Mouse (Mus musculus) liver, adult 2 months (tissue): ENCODE data around the gene Fam50a. TPM values are rescaled to one million over a fixed set of nuclear protein-coding genes. Genes with fewer than 3 reads are reported as not detected.
A peak's percentile ranks its signal among the peaks of the same experiment; 100 is the strongest.

Experiments
- DNase-seq: peaks from one replicate; pipeline ENCODE4 v3.0.0-alpha.2; 2011; ENCODE audit warnings: low read depth, low spot score; ENCODE audit errors: extremely low read depth
- H3K27ac ChIP-seq: fragments of 200-500 bp; replicated peaks from 2 replicates; pipeline ENCODE4 v1.5.1; 2012; ENCODE audit warnings: low read depth, mild to moderate bottlenecking, control low read depth, inconsistent platforms, low read length; ENCODE audit not compliant: insufficient read depth
- H3K27me3 ChIP-seq: fragments of 200-500 bp; 2 replicates; pipeline ENCODE4 v1.6.1; 2012; ENCODE audit warnings: mild to moderate bottlenecking, moderate library complexity, low read length, inconsistent platforms; ENCODE audit not compliant: control insufficient read depth, insufficient read depth
- H3K36me3 ChIP-seq: fragments of 200-500 bp; 2 replicates; pipeline ENCODE4 v1.6.1; 2012; ENCODE audit warnings: low read length, inconsistent platforms; ENCODE audit not compliant: control insufficient read depth, insufficient read depth
- H3K4me1 ChIP-seq: fragments of 200-500 bp; 2 replicates; pipeline ENCODE4 v1.6.1; 2011; ENCODE audit warnings: low read length; ENCODE audit not compliant: control insufficient read depth, insufficient read depth
- H3K4me3 ChIP-seq: fragments of 200-500 bp; 2 replicates; pipeline ENCODE4 v1.5.1; 2011; ENCODE audit warnings: low read depth, mild to moderate bottlenecking, control low read depth, low read length, moderate library complexity; ENCODE audit not compliant: insufficient read depth
- H3K79me2 ChIP-seq: fragments of 200-500 bp; 2 replicates; pipeline ENCODE4 v1.6.1; 2012; ENCODE audit warnings: inconsistent platforms, mild to moderate bottlenecking, low read length, moderate library complexity; ENCODE audit not compliant: control insufficient read depth, insufficient read depth
- H3K9ac ChIP-seq: fragments of 200-500 bp; 2 replicates; pipeline ENCODE4 v1.6.1; 2012; ENCODE audit warnings: low read depth, mild to moderate bottlenecking, control low read depth, inconsistent platforms, low read length
- CTCF ChIP-seq: fragments of 200-500 bp; IDR thresholded peaks from 2 replicates; pipeline ENCODE4 v1.5.1; 2011; ENCODE audit warnings: low read depth, low read length, control low read depth
- POLR2A ChIP-seq: fragments of 200-500 bp; IDR thresholded peaks from 2 replicates; pipeline ENCODE4 v1.6.1; 2011; ENCODE audit warnings: low read length, control low read depth; ENCODE audit not compliant: insufficient read depth; ENCODE audit errors: extremely low read depth
- WGBS: fragments of 180-500 bp; shearing (Covaris S2); methylation state at CpG from one replicate; pipeline ENCODE4 v1.1.7; 2018; 5-methylcytosine and 5-hydroxymethylcytosine counted together
- polyA plus RNA-seq: library from polyadenylated mRNA; depleted of rRNA; stranded (reverse); fragments of >200 nt; gene quantifications from 2 replicates; pipeline ENCODE4 v1.2.3, GENCODE M21; 2012; rRNA removed
- total RNA-seq: library from RNA; depleted of rRNA; stranded (reverse); fragments of >200 nt; gene quantifications from 2 replicates; pipeline ENCODE4 v1.2.3, GENCODE M21; 2014; rRNA removed

Gene Fam50a
- total RNA-seq, result 8.1 and 10.3 TPM in 2 replicates
- 6.3 and 7.3 TPM in 2 replicates for polyA plus RNA-seq

GRCm38 (mm10) chrX:74312540-74313464, at the start of gene Fam50a:
Gene Fam50a (plus strand): TSS chrX:74313033.
- Histone ChIP-seq H3K4me3 (peak within 1 kb of the TSS; percentile 92), H3K27ac (peak within 1 kb of the TSS; percentile 80), H3K36me3 (peaks cover 23% of the 10 kb centered on the region), H3K79me2 (no peaks in the 10 kb centered on the region), H3K4me1 (no peaks in the 10 kb centered on the region), H3K27me3 (no peaks in the 10 kb centered on the region), H3K9ac (peak within 1 kb of the TSS; percentile 99)
- peak; percentile 77 for DNase-seq
- WGBS, result 1% methylated on average over 52 of the region's 59 CpGs
- TF ChIP-seq CTCF (no peak), POLR2A (0 out of 2 replicates have a peak, but pooled peaks have one; percentile 46)

GRCm38 (mm10) chrX:74269736-74270061, 43.1 kb upstream of the Fam50a start:
- Histone ChIP-seq H3K36me3 (peaks cover 14% of the 10 kb centered on the region), H3K79me2 (no peaks in the 10 kb centered on the region), H3K4me1 (peaks cover 3% of the 10 kb centered on the region; the same call in 1 of the 2 replicates), H3K4me3 (peak overlapping the region; percentile 70), H3K27me3 (no peaks in the 10 kb centered on the region), H3K27ac (peak overlapping the region; percentile 93), H3K9ac (peak overlapping the region; percentile 77)
- TF ChIP-seq POLR2A (no peak), CTCF (no peak)
- 24% methylated on average over 3 of the region's 3 CpGs for WGBS
- DNase-seq, result no peak

- H3K4me3 ChIP-seq, result peak within 1 kb of the TSS; percentile 98
- H3K9ac ChIP-seq, result peak within 1 kb of the TSS; percentile 92
- H3K36me3 ChIP-seq, result peaks cover 14% of the 10 kb centered on the region
- under 1% methylated on average over 42 of the region's 42 CpGs for WGBS
- peak within 1 kb of the TSS; percentile 99 for H3K27ac ChIP-seq
- H3K79me2 ChIP-seq, result no peaks in the 10 kb centered on the region
- no peaks in the 10 kb centered on the region for H3K27me3 ChIP-seq
- peaks cover 3% of the 10 kb centered on the region; the same call in 1 of the 2 replicates for H3K4me1 ChIP-seq
- TF ChIP-seq POLR2A (peak; percentile 84), CTCF (0 out of 2 replicates have a peak, but pooled peaks have one; percentile 1)
- DNase-seq, result peak; percentile 94
Measured at GRCm38 (mm10) chrX:74270062-74270901, 42.6 kb upstream of the Fam50a start, which contains the start of gene Rpl10. Gene Rpl10 (plus strand): TSS chrX:74270812.

- DNase-seq, result peak; percentile 32
- H3K79me2 ChIP-seq, result no peaks in the 10 kb centered on the region
Measured at GRCm38 (mm10) chrX:74270902-74271551, 41.8 kb upstream of the Fam50a start.

More at GRCm38 (mm10) chrX:74270902-74271551, 41.8 kb upstream of the Fam50a start:
- WGBS, result under 1% methylated on average over 27 of the region's 27 CpGs
- peaks cover 14% of the 10 kb centered on the region for H3K36me3 ChIP-seq
- no peaks in the 10 kb centered on the region for H3K27me3 ChIP-seq
- peak overlapping the region; percentile 92 for H3K27ac ChIP-seq
- peak overlapping the region; percentile 98 for H3K4me3 ChIP-seq
- H3K9ac ChIP-seq, result peak overlapping the region; percentile 92
- peaks cover 3% of the 10 kb centered on the region; the same call in 1 of the 2 replicates for H3K4me1 ChIP-seq
- TF ChIP-seq CTCF, result no peak
- no peak for TF ChIP-seq POLR2A
